Mouse (Mus musculus): ENCODE data around the gene Ptpra. TPM values are rescaled to one million over a fixed set of nuclear protein-coding genes. Genes with fewer than 3 reads are reported as not detected.

Gene Ptpra
- polyA plus RNA-seq, 1 experiment from 2014 or later: 92.2 TPM

- Histone ChIP-seq H3K27me3 (peaks cover 43% of the 10 kb centered on the region), H3K27ac (no peak overlapping the region), H3K4me1 (peaks cover 16% of the 10 kb centered on the region), H3K4me2 (no peak overlapping the region), H3K9ac (no peak overlapping the region), H3K9me3 (replicated peaks) (no peaks in the 10 kb centered on the region), H3K36me3 (no peaks in the 10 kb centered on the region), H3K4me3 (replicated peaks) (no peak overlapping the region)
- WGBS: 78% methylated on average over 10 of the region's 10 CpGs
- no peak for ATAC-seq (replicated peaks; ENCODE audit: low FRiP score)
These were observed 134.0 kb downstream of the Ptpra start for GRCm38 (mm10) chr2:130583902-130584560.

- no peak for ATAC-seq (replicated peaks; ENCODE audit: low FRiP score)
- Histone ChIP-seq H3K4me1 (peaks cover 3% of the 10 kb centered on the region), H3K27me3 (peaks cover 23% of the 10 kb centered on the region), H3K36me3 (peaks cover 13% of the 10 kb centered on the region), H3K27ac (no peak overlapping the region), H3K4me3 (replicated peaks) (no peak overlapping the region), H3K9me3 (replicated peaks) (no peaks in the 10 kb centered on the region), H3K4me2 (no peak overlapping the region), H3K9ac (no peak overlapping the region)
- WGBS: 83% methylated on average over 6 of the region's 6 CpGs
These were observed 135.9 kb downstream of the Ptpra start for GRCm38 (mm10) chr2:130586016-130586415.

- no peaks in the 10 kb centered on the region for H3K9me3 ChIP-seq (replicated peaks)
- H3K36me3 ChIP-seq: peaks cover 26% of the 10 kb centered on the region
- H3K4me2 ChIP-seq: no peak overlapping the region
- no peak for ATAC-seq (replicated peaks; ENCODE audit: low FRiP score)
- H3K27me3 ChIP-seq: no peaks in the 10 kb centered on the region
- no peaks in the 10 kb centered on the region for H3K4me1 ChIP-seq
- H3K9ac ChIP-seq: no peak overlapping the region
- no peak overlapping the region for H3K27ac ChIP-seq
- H3K4me3 ChIP-seq (replicated peaks): no peak overlapping the region
- WGBS: 85% methylated on average over 2 of the region's 2 CpGs
These were observed 138.3 kb downstream of the Ptpra start for GRCm38 (mm10) chr2:130588373-130588772.

- 75% methylated on average over 4 of the region's 4 CpGs for WGBS
- Histone ChIP-seq H3K4me1 (no peaks in the 10 kb centered on the region), H3K36me3 (peaks cover 29% of the 10 kb centered on the region), H3K4me2 (no peak overlapping the region), H3K9me3 (replicated peaks) (no peaks in the 10 kb centered on the region), H3K9ac (no peak overlapping the region), H3K27me3 (no peaks in the 10 kb centered on the region), H3K27ac (no peak overlapping the region), H3K4me3 (replicated peaks) (no peak overlapping the region)
- no peak for ATAC-seq (replicated peaks; ENCODE audit: low FRiP score)
These were observed 139.1 kb downstream of the Ptpra start for GRCm38 (mm10) chr2:130589157-130589556.

- ATAC-seq (replicated peaks; ENCODE audit: low FRiP score): no peak
- H3K4me3 ChIP-seq (replicated peaks): no peak overlapping the region
- peaks cover 32% of the 10 kb centered on the region for H3K36me3 ChIP-seq
- H3K9me3 ChIP-seq (replicated peaks): no peaks in the 10 kb centered on the region
- no peaks in the 10 kb centered on the region for H3K4me1 ChIP-seq
- H3K27me3 ChIP-seq: no peaks in the 10 kb centered on the region
- no peak overlapping the region for H3K9ac ChIP-seq
- H3K4me2 ChIP-seq: no peak overlapping the region
- 90% methylated on average over 2 of the region's 2 CpGs for WGBS
- H3K27ac ChIP-seq: no peak overlapping the region
These were observed 139.7 kb downstream of the Ptpra start for GRCm38 (mm10) chr2:130589761-130590160.

GRCm38 (mm10) chr2:130591016-130591415 is 140.9 kb downstream of the Ptpra start:
- Histone ChIP-seq H3K27ac (no peak overlapping the region), H3K9me3 (replicated peaks) (no peaks in the 10 kb centered on the region), H3K4me2 (no peak overlapping the region), H3K4me1 (no peaks in the 10 kb centered on the region), H3K4me3 (replicated peaks) (no peak overlapping the region), H3K9ac (no peak overlapping the region), H3K27me3 (no peaks in the 10 kb centered on the region), H3K36me3 (peaks cover 45% of the 10 kb centered on the region)
- ATAC-seq (replicated peaks; ENCODE audit: low FRiP score): no peak
- WGBS: 94% methylated on average over 2 of the region's 2 CpGs

- H3K9me3 ChIP-seq (replicated peaks): no peaks in the 10 kb centered on the region
- WGBS: 85% methylated on average over 1 of the region's 1 CpGs
- H3K9ac ChIP-seq: no peak overlapping the region
- no peak overlapping the region for H3K4me3 ChIP-seq (replicated peaks)
- H3K36me3 ChIP-seq: peaks cover 80% of the 10 kb centered on the region
- no peaks in the 10 kb centered on the region for H3K27me3 ChIP-seq
- H3K27ac ChIP-seq: no peak overlapping the region
- ATAC-seq (replicated peaks; ENCODE audit: low FRiP score): no peak
- no peaks in the 10 kb centered on the region for H3K4me1 ChIP-seq
- H3K4me2 ChIP-seq: no peak overlapping the region
These were observed 145.5 kb downstream of the Ptpra start for GRCm38 (mm10) chr2:130595596-130595995.

GRCm38 (mm10) chr2:130597601-130598010 is 147.5 kb downstream of the Ptpra start:
- WGBS: 14% methylated on average over 1 of the region's 1 CpGs
- Histone ChIP-seq H3K4me2 (no peak overlapping the region), H3K9me3 (replicated peaks) (no peaks in the 10 kb centered on the region), H3K4me3 (replicated peaks) (no peak overlapping the region), H3K9ac (no peak overlapping the region), H3K4me1 (no peaks in the 10 kb centered on the region), H3K27ac (no peak overlapping the region), H3K36me3 (peaks cover 86% of the 10 kb centered on the region), H3K27me3 (no peaks in the 10 kb centered on the region)
- no peak for ATAC-seq (replicated peaks; ENCODE audit: low FRiP score)

GRCm38 (mm10) chr2:130598399-130598798 is 148.3 kb downstream of the Ptpra start:
- Histone ChIP-seq H3K9me3 (replicated peaks) (no peaks in the 10 kb centered on the region), H3K9ac (no peak overlapping the region), H3K4me1 (no peaks in the 10 kb centered on the region), H3K4me2 (no peak overlapping the region), H3K27me3 (no peaks in the 10 kb centered on the region), H3K27ac (no peak overlapping the region), H3K36me3 (peaks cover 89% of the 10 kb centered on the region), H3K4me3 (replicated peaks) (no peak overlapping the region)
- ATAC-seq (replicated peaks; ENCODE audit: low FRiP score): no peak
- 76% methylated on average over 3 of the region's 3 CpGs for WGBS

GRCm38 (mm10) chr2:130602195-130602594 is 152.1 kb downstream of the Ptpra start:
- no peak for ATAC-seq (replicated peaks; ENCODE audit: low FRiP score)
- WGBS: 85% methylated on average over 4 of the region's 4 CpGs
- Histone ChIP-seq H3K9me3 (replicated peaks) (no peaks in the 10 kb centered on the region), H3K27me3 (no peaks in the 10 kb centered on the region), H3K27ac (no peak overlapping the region), H3K4me1 (no peaks in the 10 kb centered on the region), H3K4me2 (no peak overlapping the region), H3K4me3 (replicated peaks) (no peak overlapping the region), H3K36me3 (peaks cover 66% of the 10 kb centered on the region), H3K9ac (no peak overlapping the region)

Small RNAs within 50 kb of the gene (microRNA-seq; reads per million reads assigned to microRNA genes)
- not detected for gene Gm23876

Other genes starting within 250 kb of the Ptpra start
- 317 and 325 TPM in 2 replicates for gene Nop56, start 175.8 kb upstream of the Ptpra start, polyA plus RNA-seq (2015; fragmentation: Nextera tagmentation; extraction: Ambion mirVana)
- 188 and 191 TPM in 2 replicates for gene Idh3b, start 165.7 kb upstream of the Ptpra start, polyA plus RNA-seq (2015; fragmentation: Nextera tagmentation; extraction: Ambion mirVana)
- 2.1 and 2.8 TPM in 2 replicates for gene Ebf4, start 155.1 kb upstream of the Ptpra start, polyA plus RNA-seq (2015; fragmentation: Nextera tagmentation; extraction: Ambion mirVana)
- gene Cpxm1, start 52.7 kb upstream of the Ptpra start, polyA plus RNA-seq (2015; fragmentation: Nextera tagmentation; extraction: Ambion mirVana): 82.1 and 87.4 TPM in 2 replicates
- gene Gm28372, start 45.0 kb upstream of the Ptpra start, polyA plus RNA-seq (2015; fragmentation: Nextera tagmentation; extraction: Ambion mirVana): 0.09 TPM in 1 of 2 replicates, not detected in the other
- not detected in 2 replicates for gene 1700020A23Rik, start 45.0 kb upstream of the Ptpra start, polyA plus RNA-seq (2015; fragmentation: Nextera tagmentation; extraction: Ambion mirVana)
- not detected in 2 replicates for gene Tmem239, start 43.8 kb upstream of the Ptpra start, polyA plus RNA-seq (2015; fragmentation: Nextera tagmentation; extraction: Ambion mirVana)
- 101 and 103 TPM in 2 replicates for gene Vps16, start 25.9 kb upstream of the Ptpra start, polyA plus RNA-seq (2015; fragmentation: Nextera tagmentation; extraction: Ambion mirVana)
- gene Pced1a, start 25.6 kb upstream of the Ptpra start, polyA plus RNA-seq (2015; fragmentation: Nextera tagmentation; extraction: Ambion mirVana): 17.3 and 19.0 TPM in 2 replicates
- 89.8 and 97.7 TPM in 2 replicates for gene Mrps26, start 113.5 kb downstream of the Ptpra start, polyA plus RNA-seq (2015; fragmentation: Nextera tagmentation; extraction: Ambion mirVana)
- gene Oxt, start 125.9 kb downstream of the Ptpra start, polyA plus RNA-seq (2015; fragmentation: Nextera tagmentation; extraction: Ambion mirVana): not detected in 2 replicates
- not detected in 2 replicates for gene Avp, start 132.3 kb downstream of the Ptpra start, polyA plus RNA-seq (2015; fragmentation: Nextera tagmentation; extraction: Ambion mirVana)
- gene Fastkd5, start 179.7 kb downstream of the Ptpra start, polyA plus RNA-seq (2015; fragmentation: Nextera tagmentation; extraction: Ambion mirVana): 17.3 TPM in 2 replicates
- gene Ubox5, start 179.8 kb downstream of the Ptpra start, polyA plus RNA-seq (2015; fragmentation: Nextera tagmentation; extraction: Ambion mirVana): 12.6 and 13.6 TPM in 2 replicates
- 12.2 and 13.0 TPM in 2 replicates for gene Lzts3, start 192.5 kb downstream of the Ptpra start, polyA plus RNA-seq (2015; fragmentation: Nextera tagmentation; extraction: Ambion mirVana)
- gene Ddrgk1, start 214.4 kb downstream of the Ptpra start, polyA plus RNA-seq (2015; fragmentation: Nextera tagmentation; extraction: Ambion mirVana): 64.7 and 76.8 TPM in 2 replicates
- gene Itpa, start 217.3 kb downstream of the Ptpra start, polyA plus RNA-seq (2015; fragmentation: Nextera tagmentation; extraction: Ambion mirVana): 118 and 120 TPM in 2 replicates
- 2.4 TPM in 2 replicates for gene Slc4a11, start 247.2 kb downstream of the Ptpra start, polyA plus RNA-seq (2015; fragmentation: Nextera tagmentation; extraction: Ambion mirVana)